ENCODE assay signal across 8 mouse cellular contexts in genomic region chr3:50300002-50300951, GRCm38 (mm10).
DNase-seq lines count a peak whose midpoint lies in the region; ATAC-seq and TF ChIP-seq lines count a peak whose summit lies in the region.

No protein-coding gene starts in this region.

- no peak overlapping the region for H3K4me3 ChIP-seq in hindbrain, embryonic 13.5 days
- no peak overlapping the region for H3K4me3 ChIP-seq in limb, embryonic 13.5 days

- H3K27me3 ChIP-seq in Patski: peaks cover 13% of the 10 kb centered on the region
- H3K27me3 ChIP-seq in hindbrain, embryonic 13.5 days: no peaks in the 10 kb centered on the region
- H3K27me3 ChIP-seq in limb, embryonic 13.5 days: no peaks in the 10 kb centered on the region

- H3K36me3 ChIP-seq in hindbrain, embryonic 13.5 days: no peaks in the 10 kb centered on the region
- H3K36me3 ChIP-seq in limb, embryonic 13.5 days: no peaks in the 10 kb centered on the region

- peak; percentile 20 for DNase-seq in cerebellum, adult 9-10 months
- no peak for DNase-seq in cerebellum, adult 8-10 months
- peak; percentile 79 for DNase-seq in Patski (ENCODE audit: low read depth, low spot score)
- no peak for DNase-seq in heart, adult 11 months

- no peaks in the 10 kb centered on the region for H3K9me3 ChIP-seq in hindbrain, embryonic 13.5 days
- H3K9me3 ChIP-seq in limb, embryonic 13.5 days: no peaks in the 10 kb centered on the region

- POLR2A ChIA-PET in Patski (lab: Charles Lee): interaction anchor here (0.6 kb wide), 2 partner anchors 707 to 818 kb away, joined by 4 to 7 read pairs; no protein-coding TSS in a partner anchor

- no peak for TF ChIP-seq CTCF in Patski (IDR thresholded peaks at IDR 0.05)

- peak overlapping the region; percentile 23 for H3K4me2 ChIP-seq in hindbrain, embryonic 13.5 days
- peak overlapping the region; percentile 28 for H3K4me2 ChIP-seq in limb, embryonic 13.5 days (replicated peaks)

- 53% methylated on average over 17 of the region's 17 CpGs for WGBS in hindbrain, embryonic 13.5 days
- 44% methylated on average over 17 of the region's 17 CpGs for WGBS in limb, embryonic 13.5 days

- H3K27ac ChIP-seq in hindbrain, embryonic 13.5 days: peak overlapping the region; percentile 81
- H3K27ac ChIP-seq in limb, embryonic 13.5 days: peak overlapping the region; percentile 63; the same call in 1 of the 2 replicates

- peak; percentile 84 for ATAC-seq in Patski
- peak; percentile 72 for ATAC-seq in hindbrain, embryonic 13.5 days (ENCODE audit: low FRiP score)
- ATAC-seq in limb, embryonic 13.5 days (ENCODE audit: low FRiP score, low read depth): peak; percentile 73; the same call in 1 of the 2 replicates
- no peak for ATAC-seq in inflammation-experienced regulatory T-cells, adult 6 months
- no peak for ATAC-seq in erythroblast, adult 5-6 weeks (replicated peaks; ENCODE audit: low FRiP score, poor library complexity, severe bottlenecking)

- in situ Hi-C loops in Patski (cut with MboI; ENCODE audit: low pct_unique_long_range_greater_than_20kb): loop anchor here (5.0 kb wide), 1 partner anchor 607 kb away; no protein-coding TSS in a partner anchor

- H3K4me1 ChIP-seq in hindbrain, embryonic 13.5 days (replicated peaks): peaks cover 18% of the 10 kb centered on the region
- H3K4me1 ChIP-seq in limb, embryonic 13.5 days: peaks cover 43% of the 10 kb centered on the region

- CTCF ChIA-PET in Patski (lab: Charles Lee): interaction anchor here (0.6 to 2.0 kb wide), 16 partner anchors 9 to 1206 kb away, joined by 3 to 11 read pairs (median 3); no protein-coding TSS in a partner anchor

- 0 out of 2 replicates have a peak overlapping the region, but pooled peaks have one; percentile 29 for H3K9ac ChIP-seq in hindbrain, embryonic 13.5 days
- no peak overlapping the region for H3K9ac ChIP-seq in limb, embryonic 13.5 days

Comparison
In these comparisons a context has a peak if more than half of its experiments do, and no peak if none do; other contexts are left out.
1. DNase-seq: peak in cerebellum, adult 9-10 months (single experiment) and Patski (single experiment); none in cerebellum, adult 8-10 months (single experiment) and heart, adult 11 months (single experiment).
2. ATAC-seq: peak in Patski (single experiment), hindbrain, embryonic 13.5 days (single experiment) and limb, embryonic 13.5 days (single experiment); none in inflammation-experienced regulatory T-cells, adult 6 months (single experiment) and erythroblast, adult 5-6 weeks (single experiment).